ENCODE assay signal across 25 mouse cellular contexts in the genomic region with DNA sequence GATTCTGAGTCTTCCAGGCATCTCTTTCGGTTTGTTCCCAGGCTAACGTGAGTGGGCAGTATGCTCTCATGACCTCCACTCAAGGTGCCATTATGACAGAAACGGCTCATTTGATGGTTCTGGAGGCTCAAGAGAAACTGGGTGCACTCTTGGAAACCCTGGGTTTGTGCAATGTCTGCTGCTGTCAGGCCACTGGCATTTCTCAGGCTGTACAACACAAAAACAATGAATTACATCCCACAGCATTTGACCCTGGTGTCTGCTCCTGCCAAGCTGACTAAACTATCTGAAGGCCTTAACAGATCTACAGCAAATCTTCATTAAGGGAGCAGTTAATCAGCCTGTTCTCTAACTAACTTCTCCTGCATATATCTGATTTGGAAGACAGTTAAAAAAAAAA.
"Had no signal": no experiment of that assay in that cellular context is flagged by ENCODE, and none has a peak within 500 bp of the region (broad histone marks: within the 10 kb centered on the region; RNA-seq: fewer than 3 reads in every experiment).

No protein-coding gene starts in this region.

- DNase-seq: gastrocnemius, adult 2 months; gastrocnemius, postnatal 10 days; gastrocnemius, postnatal 25 days; heart, adult 18-20 months; heart, postnatal 10 days; heart, postnatal 4 days; kidney, adult 18-20 months; kidney, adult 8-10 months; kidney, postnatal 10 days; kidney, postnatal 25 days; kidney, postnatal 4 days; layer of hippocampus, adult 9-11 months; liver; liver, embryonic 13.5 days; liver, postnatal 0 days had no signal

- H3K4me3 ChIP-seq: gastrocnemius, adult 2 months; heart, embryonic 10.5 days; heart, embryonic 12.5 days; hindbrain, embryonic 10.5 days; hindbrain, embryonic 12.5 days; intestine, embryonic 15.5 days; left cerebral cortex, adult 2 months; limb, embryonic 10.5 days; limb, embryonic 12.5 days; liver, embryonic 13.5 days; liver, embryonic 15.5 days had no signal

- H3K27ac ChIP-seq: gastrocnemius, adult 2 months; heart, embryonic 10.5 days; hindbrain, embryonic 10.5 days; hindbrain, embryonic 12.5 days; hindbrain, embryonic 14.5 days; intestine, embryonic 15.5 days; left cerebral cortex, adult 2 months; limb, embryonic 10.5 days; limb, embryonic 12.5 days; liver, embryonic 13.5 days; liver, embryonic 15.5 days had no signal
